Mouse (Mus musculus) stomach, embryonic 16.5 days (tissue): ENCODE measurements around the gene Myo16. TPM values are rescaled to one million over a fixed set of nuclear protein-coding genes. Genes with fewer than 3 reads are reported as not detected.

Source experiments
- ATAC-seq: fragments of 200-750 bp; cut with Nextera tagmentation; 2 replicates; pipeline ENCODE4 v1.8.0; 2017; ENCODE audit warnings: moderate number of reproducible peaks, moderate TSS enrichment; ENCODE audit not compliant: insufficient read depth, low FRiP score
- H3K27ac ChIP-seq: fragments of 300-500 bp; sonication (generic); 2 replicates; pipeline ENCODE4 v1.5.1; 2014; ENCODE audit warnings: low read length
- H3K27me3 ChIP-seq: fragments of 300-500 bp; sonication (generic); 2 replicates; pipeline ENCODE4 v1.6.1; 2014; ENCODE audit warnings: low read length, control low read depth, mixed read lengths; ENCODE audit not compliant: control insufficient read depth, insufficient read depth
- H3K36me3 ChIP-seq: fragments of 300-500 bp; sonication (generic); 2 replicates; pipeline ENCODE4 v1.6.1; 2014; ENCODE audit warnings: low read length; ENCODE audit not compliant: control insufficient read depth, insufficient read depth
- H3K4me1 ChIP-seq: fragments of 300-500 bp; sonication (generic); 2 replicates; pipeline ENCODE4 v1.6.1; 2014; ENCODE audit warnings: low read length, control low read depth, mixed read lengths; ENCODE audit not compliant: control insufficient read depth, insufficient read depth
- H3K4me2 ChIP-seq: fragments of 300-500 bp; sonication (generic); 2 replicates; pipeline ENCODE4 v1.6.1; 2014; ENCODE audit warnings: low read depth, low read length, mixed read lengths
- H3K4me3 ChIP-seq: fragments of 300-500 bp; sonication (generic); replicated peaks from 2 replicates; pipeline ENCODE4 v1.5.1; 2014; ENCODE audit warnings: mild to moderate bottlenecking, low read length
- H3K9ac ChIP-seq: fragments of 300-500 bp; sonication (generic); 2 replicates; pipeline ENCODE4 v1.6.1; 2014; ENCODE audit warnings: low read length
- H3K9me3 ChIP-seq: fragments of 300-500 bp; sonication (generic); replicated peaks from 2 replicates; pipeline ENCODE4 v1.6.1; 2016; ENCODE audit warnings: low read length, control low read depth; ENCODE audit not compliant: control insufficient read depth
- WGBS: fragments of 180-500 bp; shearing (Covaris S2); extraction: QIAGEN DNeasy Blood & Tissue Kit; methylation state at CpG from one replicate; pipeline ENCODE4 v1.1.7; 2014; 5-methylcytosine and 5-hydroxymethylcytosine counted together
- polyA plus RNA-seq: library from polyadenylated mRNA; unstranded; fragments of >200 nt; fragmentation: Nextera tagmentation; extraction: Ambion mirVana; gene quantifications from 2 replicates; pipeline ENCODE4 v1.2.1, GENCODE M21; 2015

Myo16 gene
- polyA plus RNA-seq, 1 experiment from 2014 or later: 3.1 TPM

DNA sequence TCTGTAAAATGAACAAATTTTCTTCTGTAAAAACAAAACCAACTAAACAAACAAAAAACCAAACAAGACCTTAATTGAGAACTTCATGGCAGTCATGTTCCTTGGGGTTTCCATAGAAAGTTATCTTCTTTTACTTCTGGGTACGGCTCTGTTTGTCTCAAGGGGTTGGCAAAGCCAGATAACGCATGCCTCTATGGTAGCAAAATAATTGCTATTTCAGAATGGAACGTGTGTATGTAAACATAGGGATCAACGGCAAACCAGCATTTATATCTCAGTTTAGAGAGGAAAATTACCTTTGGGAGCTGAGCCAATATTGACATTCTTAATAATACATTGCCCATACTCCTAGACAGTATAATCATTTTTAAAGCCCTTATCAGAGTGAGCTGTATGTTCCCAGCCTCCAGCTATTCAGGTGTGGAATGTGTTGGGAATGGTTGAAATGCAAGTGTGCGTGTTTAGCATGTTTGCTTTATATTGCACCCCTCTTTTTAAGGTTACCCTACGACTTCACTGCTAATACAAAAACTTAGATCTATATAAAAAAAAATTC, 1.9 kb upstream of the Myo16 start:
- ATAC-seq: peak; percentile 81
- H3K27ac ChIP-seq: no peak overlapping the region
- H3K36me3 ChIP-seq: no peaks in the 10 kb centered on the region
- WGBS: 33% methylated on average over 6 of the region's 6 CpGs
- H3K27me3 ChIP-seq: peaks cover 7% of the 10 kb centered on the region; the same call in 1 of the 2 replicates
- peaks cover 4% of the 10 kb centered on the region; the same call in 1 of the 2 replicates for H3K4me1 ChIP-seq
- H3K9ac ChIP-seq: no peak overlapping the region
- H3K4me3 ChIP-seq: no peak overlapping the region
- no peak overlapping the region for H3K4me2 ChIP-seq
- no peaks in the 10 kb centered on the region for H3K9me3 ChIP-seq

DNA sequence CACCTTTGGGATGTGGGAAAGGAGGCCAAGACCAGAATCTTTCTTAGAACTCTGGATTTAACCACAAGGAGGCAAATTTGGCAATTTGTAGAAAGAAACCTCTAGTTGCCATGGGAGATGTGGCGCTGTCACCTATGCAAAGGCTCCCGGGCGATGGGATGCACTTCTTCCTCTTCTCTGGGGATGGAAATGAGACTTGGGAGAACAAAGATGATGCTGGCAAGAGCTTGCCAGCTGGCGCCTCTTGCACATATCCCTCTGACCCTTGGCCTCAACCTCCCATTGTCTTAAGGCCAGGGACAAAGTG, 681 bp downstream of the Myo16 start:
- H3K4me2 ChIP-seq: peak overlapping the region; percentile 84
- no peaks in the 10 kb centered on the region; the same call in 1 of the 2 replicates for H3K9me3 ChIP-seq
- H3K27ac ChIP-seq: no peak overlapping the region
- H3K9ac ChIP-seq: peak overlapping the region; percentile 70
- WGBS: 25% methylated on average over 4 of the region's 4 CpGs
- peak overlapping the region; percentile 57 for H3K4me3 ChIP-seq
- no peaks in the 10 kb centered on the region for H3K36me3 ChIP-seq
- H3K4me1 ChIP-seq: peaks cover 4% of the 10 kb centered on the region; the same call in 1 of the 2 replicates
- ATAC-seq: no peak
- peaks cover 7% of the 10 kb centered on the region; the same call in 1 of the 2 replicates for H3K27me3 ChIP-seq

DNA sequence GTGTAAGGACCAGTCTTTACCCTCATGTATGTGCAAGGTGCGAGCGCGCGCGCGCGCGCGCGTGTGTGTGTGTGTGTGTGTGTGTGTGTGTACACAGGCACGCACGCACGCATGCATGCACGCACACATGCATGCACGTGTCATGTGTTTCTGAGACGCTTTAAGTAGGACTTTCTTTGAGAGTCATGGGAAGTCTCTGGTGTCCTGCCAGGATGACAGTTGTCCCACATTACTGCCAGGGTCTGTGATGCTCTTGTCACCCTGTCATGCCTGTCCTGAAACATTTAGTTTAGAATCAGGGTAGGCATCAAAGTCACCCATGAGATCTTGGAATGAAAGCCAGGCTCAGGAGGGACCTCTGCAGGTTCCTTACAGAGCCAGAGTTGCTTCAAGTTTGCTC, 1.4 kb downstream of the Myo16 start:
- 90% methylated on average over 16 of the region's 16 CpGs for WGBS
- Histone ChIP-seq H3K9ac (no peak overlapping the region), H3K27me3 (peaks cover 7% of the 10 kb centered on the region; the same call in 1 of the 2 replicates), H3K4me2 (peak overlapping the region; percentile 84; the same call in 1 of the 2 replicates), H3K4me3 (peak overlapping the region; percentile 57), H3K27ac (no peak overlapping the region), H3K36me3 (no peaks in the 10 kb centered on the region), H3K4me1 (peaks cover 4% of the 10 kb centered on the region; the same call in 1 of the 2 replicates), H3K9me3 (no peaks in the 10 kb centered on the region; the same call in 1 of the 2 replicates)
- ATAC-seq: no peak

DNA sequence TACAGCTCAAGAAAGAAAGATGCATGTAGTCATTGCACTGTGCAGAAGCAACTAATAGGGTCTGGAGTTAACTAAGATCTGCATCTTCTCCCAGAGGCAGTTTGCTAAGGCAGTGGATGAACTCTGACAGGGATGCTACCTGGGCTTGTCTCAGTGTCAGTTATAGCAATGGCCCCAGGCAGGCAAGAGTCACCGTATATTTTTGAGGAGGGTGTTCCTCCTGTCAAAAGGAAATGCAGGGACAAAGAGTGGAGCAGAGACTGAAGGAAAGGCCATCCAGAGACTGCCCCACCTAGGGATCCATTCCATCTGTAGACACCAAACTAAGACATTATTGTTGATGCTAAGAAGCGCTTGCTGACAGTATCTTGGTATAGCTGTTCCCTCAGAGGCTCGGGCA, 7.4 kb downstream of the Myo16 start:
- no peak overlapping the region for H3K9ac ChIP-seq
- H3K4me3 ChIP-seq: no peak overlapping the region
- H3K36me3 ChIP-seq: no peaks in the 10 kb centered on the region
- H3K4me1 ChIP-seq: no peaks in the 10 kb centered on the region
- no peaks in the 10 kb centered on the region; the same call in 1 of the 2 replicates for H3K9me3 ChIP-seq
- no peaks in the 10 kb centered on the region for H3K27me3 ChIP-seq
- H3K27ac ChIP-seq: no peak overlapping the region
- ATAC-seq: no peak
- WGBS: 86% methylated on average over 3 of the region's 3 CpGs
- no peak overlapping the region for H3K4me2 ChIP-seq

DNA sequence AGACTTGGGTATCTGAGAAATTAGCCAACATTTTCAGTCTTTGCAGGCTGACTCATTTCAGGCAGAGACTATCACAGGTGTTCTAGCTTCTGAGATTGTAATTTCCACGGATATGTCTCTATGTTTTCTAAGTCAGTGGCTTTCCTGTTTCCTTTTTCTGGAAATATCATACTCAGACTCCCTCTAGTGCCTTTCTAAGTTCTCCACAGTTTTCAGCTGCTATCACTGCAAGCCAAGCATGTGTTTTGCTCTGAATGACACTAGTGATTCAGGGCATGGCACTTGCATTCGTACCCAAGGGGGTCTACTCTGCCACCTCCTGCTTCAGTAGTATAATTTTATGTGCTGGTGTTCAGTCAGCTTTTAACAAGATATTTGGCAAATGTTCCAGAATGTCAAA, 11.2 kb downstream of the Myo16 start:
- no peak overlapping the region for H3K4me2 ChIP-seq
- no peaks in the 10 kb centered on the region for H3K36me3 ChIP-seq
- H3K4me3 ChIP-seq: no peak overlapping the region
- no peaks in the 10 kb centered on the region for H3K9me3 ChIP-seq
- no peaks in the 10 kb centered on the region for H3K27me3 ChIP-seq
- H3K9ac ChIP-seq: no peak overlapping the region
- no peak overlapping the region for H3K27ac ChIP-seq
- no peaks in the 10 kb centered on the region for H3K4me1 ChIP-seq
- 61% methylated on average over 2 of the region's 2 CpGs for WGBS
- no peak for ATAC-seq

DNA sequence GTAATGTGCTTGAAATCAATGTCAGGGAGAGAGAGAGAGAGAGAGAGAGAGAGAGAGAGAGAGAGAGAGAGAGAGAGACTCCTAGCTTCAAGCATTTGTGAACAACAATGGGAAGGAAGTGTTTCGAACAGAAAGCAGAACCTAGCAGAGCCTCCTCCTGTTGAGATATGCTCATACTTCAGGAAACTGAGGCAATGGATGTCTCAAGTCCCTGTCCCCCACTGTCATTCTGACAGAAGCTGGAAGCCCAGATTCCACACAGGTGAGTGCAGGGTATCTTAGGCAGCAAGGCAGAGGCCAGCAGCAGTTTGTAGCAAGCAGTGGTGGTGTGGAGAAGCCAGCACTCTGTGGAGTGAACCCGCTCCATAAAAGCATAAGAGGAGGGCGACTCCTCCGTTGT, 14.6 kb downstream of the Myo16 start:
- 84% methylated on average over 4 of the region's 4 CpGs for WGBS
- no peak overlapping the region for H3K4me3 ChIP-seq
- H3K9ac ChIP-seq: no peak overlapping the region
- ATAC-seq: no peak
- H3K36me3 ChIP-seq: no peaks in the 10 kb centered on the region
- no peak overlapping the region for H3K4me2 ChIP-seq
- H3K27ac ChIP-seq: no peak overlapping the region
- H3K27me3 ChIP-seq: no peaks in the 10 kb centered on the region
- no peaks in the 10 kb centered on the region for H3K4me1 ChIP-seq
- H3K9me3 ChIP-seq: no peaks in the 10 kb centered on the region

DNA sequence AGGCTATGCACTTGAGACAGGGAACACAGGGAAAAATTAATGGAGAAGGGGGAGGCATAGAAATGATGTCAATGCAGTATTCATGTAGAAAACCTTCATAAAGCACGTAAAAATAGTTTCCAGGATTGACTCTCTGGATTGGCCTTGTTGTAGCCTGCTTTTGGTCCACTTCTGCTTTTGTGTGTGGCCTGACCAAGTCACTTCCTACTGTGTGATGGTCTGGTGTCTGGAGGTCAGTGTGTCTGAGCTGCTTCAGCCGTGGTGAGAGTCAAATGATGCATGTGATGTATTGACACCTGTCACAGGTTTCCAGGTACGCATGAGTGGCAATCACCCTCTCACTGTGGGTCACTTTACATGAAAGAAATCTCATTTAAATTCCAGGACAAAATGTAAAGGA, 16.2 kb downstream of the Myo16 start:
- no peak for ATAC-seq
- no peaks in the 10 kb centered on the region for H3K27me3 ChIP-seq
- WGBS: 67% methylated on average over 3 of the region's 3 CpGs
- H3K4me1 ChIP-seq: no peaks in the 10 kb centered on the region
- no peak overlapping the region for H3K4me3 ChIP-seq
- no peak overlapping the region for H3K9ac ChIP-seq
- H3K4me2 ChIP-seq: no peak overlapping the region
- no peaks in the 10 kb centered on the region for H3K36me3 ChIP-seq
- H3K27ac ChIP-seq: no peak overlapping the region
- H3K9me3 ChIP-seq: no peaks in the 10 kb centered on the region

DNA sequence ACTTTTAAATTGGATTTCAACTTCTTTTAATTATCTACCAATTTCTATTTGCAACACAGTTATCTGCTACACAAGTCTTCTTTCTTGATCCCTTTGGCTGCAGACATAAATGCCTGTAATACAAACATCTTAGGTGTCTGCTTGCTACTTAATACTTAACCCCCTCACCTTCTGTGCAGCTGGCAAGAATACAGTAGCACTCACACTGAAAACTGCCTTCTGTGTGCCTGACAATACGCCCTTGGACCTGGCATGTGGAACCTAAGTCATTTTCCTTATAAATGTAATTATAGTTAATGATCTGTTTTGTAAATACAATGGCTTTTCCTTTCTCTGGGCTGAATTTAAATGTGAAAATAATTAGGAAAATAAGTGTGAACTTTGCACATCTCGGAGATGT, 17.6 kb downstream of the Myo16 start:
- no peak for ATAC-seq
- Histone ChIP-seq H3K4me1 (no peaks in the 10 kb centered on the region), H3K4me2 (no peak overlapping the region), H3K9me3 (no peaks in the 10 kb centered on the region), H3K4me3 (no peak overlapping the region), H3K27me3 (no peaks in the 10 kb centered on the region), H3K36me3 (no peaks in the 10 kb centered on the region), H3K9ac (no peak overlapping the region), H3K27ac (no peak overlapping the region)
- 65% methylated on average over 2 of the region's 2 CpGs for WGBS

DNA sequence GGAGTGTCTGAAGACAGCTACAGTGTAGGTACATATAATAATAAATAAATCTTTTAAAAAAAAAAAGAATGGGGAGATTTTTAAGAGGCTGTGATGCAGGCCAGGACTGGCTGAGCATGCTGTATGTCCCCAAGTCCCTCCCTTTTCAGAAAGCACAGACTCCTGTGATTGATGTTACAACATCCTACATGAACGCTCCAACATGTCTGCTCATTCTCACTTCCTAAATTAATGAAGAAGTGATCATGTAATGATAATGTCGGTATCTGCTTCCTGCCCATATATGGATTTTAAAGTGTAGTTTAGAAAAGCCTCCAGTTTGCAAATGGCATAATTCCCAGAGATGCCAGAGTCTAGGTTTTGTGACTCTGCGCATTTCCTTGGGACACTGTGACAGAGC, 18.6 kb downstream of the Myo16 start:
- WGBS: 83% methylated on average over 3 of the region's 3 CpGs
- Histone ChIP-seq H3K27ac (peak overlapping the region; percentile 8; the same call in 1 of the 2 replicates), H3K4me2 (no peak overlapping the region), H3K9ac (no peak overlapping the region), H3K4me1 (no peaks in the 10 kb centered on the region), H3K9me3 (no peaks in the 10 kb centered on the region), H3K4me3 (no peak overlapping the region), H3K36me3 (no peaks in the 10 kb centered on the region), H3K27me3 (no peaks in the 10 kb centered on the region)
- no peak for ATAC-seq
